Mouse (Mus musculus): ENCODE measurements around the gene Cdk13. TPM values are rescaled to one million over a fixed set of nuclear protein-coding genes. Genes with fewer than 3 reads are reported as not detected.

The Cdk13 gene
- polyA plus RNA-seq, 1 experiment from 2014 or later, result 11.8 TPM

DNA sequence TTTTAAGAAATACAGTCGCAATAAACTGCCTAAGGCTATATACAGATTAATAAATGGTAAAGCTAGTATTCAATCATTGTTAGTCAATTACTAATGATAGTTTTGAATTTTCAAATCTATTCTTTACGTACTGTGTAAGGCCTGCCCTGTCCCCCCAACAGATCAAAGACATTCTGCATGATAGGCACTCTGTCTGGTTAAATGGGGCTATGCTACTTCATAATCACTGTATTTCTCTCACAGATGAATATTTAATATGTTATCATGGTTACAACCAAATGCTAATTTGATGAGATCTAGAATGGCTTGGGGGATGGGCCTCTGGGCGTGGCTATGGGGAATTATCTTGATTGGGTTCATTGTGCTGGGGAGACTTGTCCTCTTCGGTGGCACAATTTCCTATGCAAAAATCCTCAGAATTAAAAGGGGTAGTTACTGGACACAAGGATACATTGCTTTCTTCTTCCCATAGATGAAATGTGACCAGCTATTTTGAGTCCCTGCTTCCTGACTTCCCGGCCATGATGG is 96.0 kb downstream of the Cdk13 start:
- no peaks in the 10 kb centered on the region for H3K9me3 ChIP-seq (replicated peaks; ENCODE audit: control insufficient read depth, low read length, poor library complexity, severe bottlenecking)
- WGBS, result 78% methylated on average over 5 of the region's 5 CpGs
- peak; percentile 21; the same call in 1 of the 2 replicates for ATAC-seq
- no peak overlapping the region for H3K9ac ChIP-seq (ENCODE audit: low read depth, low read length)
- no peak overlapping the region for H3K27ac ChIP-seq (ENCODE audit: low read length)
- no peaks in the 10 kb centered on the region for H3K36me3 ChIP-seq (ENCODE audit: control insufficient read depth, insufficient read depth, low read length)
- no peak overlapping the region for H3K4me3 ChIP-seq (ENCODE audit: low read depth, low read length)
- H3K27me3 ChIP-seq (ENCODE audit: control insufficient read depth, insufficient read depth, low read depth, low read length), result no peaks in the 10 kb centered on the region
- H3K4me1 ChIP-seq (ENCODE audit: control insufficient read depth, insufficient read depth, low read length), result no peaks in the 10 kb centered on the region
- no peak overlapping the region for H3K4me2 ChIP-seq (ENCODE audit: low read length)

DNA sequence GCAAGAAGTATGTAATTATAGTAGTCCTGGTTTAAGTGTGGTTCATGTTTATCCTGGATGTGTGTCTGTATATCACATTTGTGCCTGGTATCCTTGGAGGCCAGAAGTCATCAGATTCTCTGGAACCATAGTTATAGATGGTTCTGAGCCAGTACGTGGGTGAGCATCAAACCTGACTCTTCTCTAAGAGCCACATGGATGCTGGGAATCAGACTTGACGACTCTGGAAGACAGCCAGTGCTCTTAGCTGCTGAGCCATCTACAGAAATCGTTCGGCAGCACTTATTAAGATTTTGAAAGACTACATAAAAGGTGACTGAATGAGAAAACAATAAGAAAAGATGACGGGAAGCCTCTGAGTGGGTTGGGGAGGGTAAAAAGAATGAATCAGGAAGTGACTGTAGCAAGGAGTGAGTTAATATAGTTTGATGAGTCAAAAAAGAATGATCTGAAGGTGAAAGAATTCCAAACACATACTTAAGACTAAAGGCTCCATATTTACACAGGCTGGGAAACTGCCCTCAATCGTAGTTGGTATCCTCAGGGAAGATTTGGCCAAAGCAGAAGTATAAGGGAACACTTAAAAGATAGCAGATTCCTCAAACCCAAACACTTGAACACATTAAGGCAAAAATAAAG is 99.6 kb downstream of the Cdk13 start:
- 87% methylated on average over 6 of the region's 6 CpGs for WGBS

DNA sequence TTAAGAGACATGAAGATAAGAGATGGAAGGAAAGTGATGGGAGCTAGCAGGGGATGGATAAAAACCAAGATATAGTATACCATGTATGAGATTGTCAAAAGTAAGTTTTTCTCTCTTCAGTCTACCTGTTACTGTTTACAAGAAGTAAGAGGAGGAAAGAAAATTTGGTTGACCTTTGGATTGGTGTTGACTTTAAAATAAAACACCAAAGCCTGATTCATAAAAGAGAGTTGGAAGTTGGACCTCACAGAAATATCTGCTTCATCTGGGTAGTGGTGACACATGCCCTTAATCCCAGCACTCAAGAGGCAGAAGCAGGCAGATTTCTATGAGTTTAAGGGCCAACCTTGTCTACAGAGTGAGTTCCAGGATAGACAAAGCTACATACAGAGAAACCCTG is 102.6 kb downstream of the Cdk13 start:
- Histone ChIP-seq H3K27ac (ENCODE audit: low read length) (no peak overlapping the region), H3K4me1 (ENCODE audit: control insufficient read depth, insufficient read depth, low read length) (0 out of 2 replicates have a peak, but pooled peaks cover 4% of the 10 kb centered on the region), H3K9me3 (replicated peaks; ENCODE audit: control insufficient read depth, low read length, poor library complexity, severe bottlenecking) (no peaks in the 10 kb centered on the region), H3K4me2 (ENCODE audit: low read length) (no peak overlapping the region), H3K9ac (ENCODE audit: low read depth, low read length) (no peak overlapping the region), H3K36me3 (ENCODE audit: control insufficient read depth, insufficient read depth, low read length) (no peaks in the 10 kb centered on the region), H3K4me3 (ENCODE audit: low read depth, low read length) (no peak overlapping the region), H3K27me3 (ENCODE audit: control insufficient read depth, insufficient read depth, low read depth, low read length) (no peaks in the 10 kb centered on the region)
- ATAC-seq, result no peak

More for the DNA sequence above, 99.6 kb downstream of the Cdk13 start:
- ATAC-seq, result no peak
- Histone ChIP-seq H3K4me1 (ENCODE audit: control insufficient read depth, insufficient read depth, low read length) (no peaks in the 10 kb centered on the region), H3K36me3 (ENCODE audit: control insufficient read depth, insufficient read depth, low read length) (no peaks in the 10 kb centered on the region), H3K4me2 (ENCODE audit: low read length) (no peak overlapping the region), H3K27ac (ENCODE audit: low read length) (no peak overlapping the region), H3K9me3 (replicated peaks; ENCODE audit: control insufficient read depth, low read length, poor library complexity, severe bottlenecking) (no peaks in the 10 kb centered on the region), H3K27me3 (ENCODE audit: control insufficient read depth, insufficient read depth, low read depth, low read length) (no peaks in the 10 kb centered on the region), H3K4me3 (ENCODE audit: low read depth, low read length) (no peak overlapping the region), H3K9ac (ENCODE audit: low read depth, low read length) (no peak overlapping the region)

DNA sequence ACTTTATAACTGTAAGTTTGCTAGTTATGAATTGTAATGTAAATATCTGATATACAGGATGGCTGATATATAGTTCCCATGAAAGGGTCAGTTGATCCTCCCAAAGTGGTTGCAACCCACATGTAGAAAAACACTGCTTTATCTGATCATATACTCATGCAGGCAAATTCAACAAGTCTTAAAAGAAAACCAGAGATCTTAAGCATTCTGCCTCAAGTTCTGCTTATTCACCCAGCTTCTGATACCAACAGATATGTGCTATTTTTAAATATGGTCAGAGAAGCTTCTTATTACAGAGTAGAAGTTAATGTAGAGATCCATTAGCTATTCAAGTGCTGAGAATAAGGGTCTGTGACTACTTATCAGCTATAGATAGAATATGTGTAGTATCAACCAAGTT is 103.6 kb downstream of the Cdk13 start:
- Histone ChIP-seq H3K9ac (ENCODE audit: low read depth, low read length) (no peak overlapping the region), H3K4me1 (ENCODE audit: control insufficient read depth, insufficient read depth, low read length) (peaks cover 7% of the 10 kb centered on the region; the same call in 1 of the 2 replicates), H3K36me3 (ENCODE audit: control insufficient read depth, insufficient read depth, low read length) (no peaks in the 10 kb centered on the region), H3K9me3 (replicated peaks; ENCODE audit: control insufficient read depth, low read length, poor library complexity, severe bottlenecking) (no peaks in the 10 kb centered on the region), H3K27ac (ENCODE audit: low read length) (no peak overlapping the region), H3K4me2 (ENCODE audit: low read length) (no peak overlapping the region), H3K27me3 (ENCODE audit: control insufficient read depth, insufficient read depth, low read depth, low read length) (no peaks in the 10 kb centered on the region), H3K4me3 (ENCODE audit: low read depth, low read length) (no peak overlapping the region)
- no peak for ATAC-seq

DNA sequence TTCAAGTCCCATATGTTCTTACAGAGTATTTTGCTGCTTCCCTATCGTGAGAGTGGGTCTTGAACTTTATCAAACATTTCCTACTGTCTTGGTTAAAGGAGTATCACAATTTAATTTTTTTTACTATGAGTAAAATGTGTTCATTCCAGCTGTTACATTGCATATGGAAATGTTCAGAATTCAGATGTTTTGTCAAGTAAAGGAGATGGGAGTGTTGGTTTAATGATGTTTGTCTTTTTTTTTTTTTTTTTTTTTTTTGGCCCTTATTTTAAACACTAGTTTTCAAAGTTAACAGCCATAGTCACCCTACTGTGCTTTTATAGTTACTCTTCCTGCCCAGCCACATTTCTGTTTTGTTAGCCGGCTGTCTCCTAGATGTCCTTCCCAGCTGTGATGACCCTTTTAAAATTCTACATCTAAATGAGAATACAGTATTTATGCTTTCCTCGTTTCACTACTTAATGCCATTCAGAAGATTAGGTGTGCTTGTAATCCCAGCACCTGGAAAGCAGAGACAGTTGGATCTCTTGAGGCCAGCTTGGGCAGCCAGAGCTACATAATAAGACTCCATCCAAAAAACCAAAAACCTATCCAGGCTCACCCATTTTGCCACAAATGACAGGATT is 104.7 kb downstream of the Cdk13 start:
- H3K4me1 ChIP-seq (ENCODE audit: control insufficient read depth, insufficient read depth, low read length), result peaks cover 11% of the 10 kb centered on the region
- WGBS, result 70% methylated on average over 3 of the region's 3 CpGs
- no peak for ATAC-seq

DNA sequence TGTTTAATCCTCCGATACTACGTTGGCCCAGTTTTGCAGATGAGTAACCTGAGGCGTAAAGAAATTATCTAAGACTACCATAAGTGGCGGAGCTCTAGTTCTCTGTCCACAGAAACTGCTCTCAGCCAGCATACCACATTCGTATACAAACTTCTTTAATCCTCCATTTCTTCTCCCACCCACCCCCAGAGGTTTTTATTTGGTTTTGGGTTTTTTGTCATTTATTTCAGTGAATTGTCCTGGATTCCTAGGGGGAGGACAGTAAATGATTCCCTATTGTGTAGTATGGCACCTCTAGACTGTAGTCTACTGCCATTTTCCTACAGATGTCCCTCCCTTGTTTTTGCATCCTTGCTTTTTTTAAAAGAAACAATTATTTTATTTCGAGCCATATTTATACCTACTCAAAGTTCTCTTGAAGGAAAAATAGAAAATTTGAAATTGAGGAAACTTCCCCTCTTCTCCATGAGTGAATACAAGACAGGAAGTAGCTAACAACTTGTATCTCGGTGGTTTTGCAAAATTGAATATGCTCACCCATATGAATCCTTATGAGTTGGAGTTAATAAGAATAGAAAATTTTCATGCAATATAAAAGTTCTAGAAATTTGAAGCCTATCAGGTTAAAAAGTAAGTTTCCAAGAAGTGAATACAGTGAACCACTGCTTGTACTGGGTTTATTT is 108.9 kb downstream of the Cdk13 start:
- H3K4me2 ChIP-seq (ENCODE audit: low read length), result peak overlapping the region; percentile 86
- peak overlapping the region; percentile 59 for H3K4me3 ChIP-seq (ENCODE audit: low read depth, low read length)
- ATAC-seq, result no peak
- H3K27ac ChIP-seq (ENCODE audit: low read length), result peak overlapping the region; percentile 94
- no peaks in the 10 kb centered on the region for H3K27me3 ChIP-seq (ENCODE audit: control insufficient read depth, insufficient read depth, low read depth, low read length)
- no peaks in the 10 kb centered on the region for H3K9me3 ChIP-seq (replicated peaks; ENCODE audit: control insufficient read depth, low read length, poor library complexity, severe bottlenecking)
- peak overlapping the region; percentile 75 for H3K9ac ChIP-seq (ENCODE audit: low read depth, low read length)
- no peaks in the 10 kb centered on the region for H3K36me3 ChIP-seq (ENCODE audit: control insufficient read depth, insufficient read depth, low read length)
- H3K4me1 ChIP-seq (ENCODE audit: control insufficient read depth, insufficient read depth, low read length), result peaks cover 11% of the 10 kb centered on the region
- WGBS, result 15% methylated on average over 7 of the region's 7 CpGs

More for the DNA sequence above, 104.7 kb downstream of the Cdk13 start:
- Histone ChIP-seq H3K4me3 (ENCODE audit: low read depth, low read length) (no peak overlapping the region), H3K27me3 (ENCODE audit: control insufficient read depth, insufficient read depth, low read depth, low read length) (no peaks in the 10 kb centered on the region), H3K9me3 (replicated peaks; ENCODE audit: control insufficient read depth, low read length, poor library complexity, severe bottlenecking) (no peaks in the 10 kb centered on the region), H3K4me2 (ENCODE audit: low read length) (no peak overlapping the region), H3K9ac (ENCODE audit: low read depth, low read length) (no peak overlapping the region), H3K27ac (ENCODE audit: low read length) (no peak overlapping the region), H3K36me3 (ENCODE audit: control insufficient read depth, insufficient read depth, low read length) (no peaks in the 10 kb centered on the region)

DNA sequence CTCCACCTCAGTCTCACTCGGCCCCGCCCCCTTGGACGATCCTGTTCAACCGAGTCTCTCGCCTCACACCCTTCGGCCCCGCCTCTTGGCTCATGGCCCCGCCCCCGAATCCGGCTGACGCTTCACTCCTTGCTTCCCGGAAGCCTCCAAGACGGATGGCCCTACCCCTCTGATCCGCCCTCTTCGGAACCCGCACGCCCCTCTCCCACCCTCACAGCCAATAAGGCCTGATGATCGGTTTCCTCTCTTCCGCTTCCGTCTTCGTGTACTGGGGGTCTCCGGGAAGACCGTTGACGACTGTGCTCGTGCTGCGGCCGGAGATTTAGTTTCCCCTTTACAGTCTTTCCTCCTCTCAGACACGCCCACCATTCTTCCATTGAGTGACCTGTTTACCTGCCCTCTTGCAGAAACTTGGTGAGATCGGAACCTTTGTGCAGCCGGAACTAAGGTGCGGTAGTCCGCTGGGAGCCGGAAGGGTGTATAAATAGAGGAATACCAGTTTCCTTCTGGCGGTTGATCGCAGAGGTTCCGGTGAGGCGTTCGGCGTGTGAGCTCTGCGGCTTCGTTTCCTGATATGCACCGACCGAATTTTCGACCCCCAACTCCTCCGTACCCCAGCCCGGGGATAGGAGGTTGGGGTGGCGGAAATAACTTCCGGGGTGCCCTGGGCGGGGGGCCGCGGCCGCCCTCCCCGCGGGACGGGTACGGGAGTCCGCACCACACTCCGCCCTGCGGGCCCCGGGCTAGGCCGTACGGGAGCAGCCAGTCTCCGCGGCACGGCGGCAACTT is 109.8 kb downstream of the Cdk13 start, which contains the start of the genes Mplkip and Sugct:
Mplkip (plus strand) TSS at position 282 of the 789 bp plus-strand sequence.
Sugct (minus strand) TSS at position 643 of the 789 bp plus-strand sequence.
- Histone ChIP-seq H3K9me3 (replicated peaks; ENCODE audit: control insufficient read depth, low read length, poor library complexity, severe bottlenecking) (no peaks in the 10 kb centered on the region), H3K36me3 (ENCODE audit: control insufficient read depth, insufficient read depth, low read length) (no peaks in the 10 kb centered on the region), H3K4me3 (ENCODE audit: low read depth, low read length) (peak within 1 kb of the TSS; percentile 59), H3K4me1 (ENCODE audit: control insufficient read depth, insufficient read depth, low read length) (peaks cover 11% of the 10 kb centered on the region), H3K27me3 (ENCODE audit: control insufficient read depth, insufficient read depth, low read depth, low read length) (no peaks in the 10 kb centered on the region), H3K4me2 (ENCODE audit: low read length) (peak within 1 kb of the TSS; percentile 86), H3K27ac (ENCODE audit: low read length) (peak within 1 kb of the TSS; percentile 94), H3K9ac (ENCODE audit: low read depth, low read length) (peak within 1 kb of the TSS; percentile 75)
- under 1% methylated on average over 66 of the region's 66 CpGs for WGBS
- peak; percentile 100 for ATAC-seq

DNA sequence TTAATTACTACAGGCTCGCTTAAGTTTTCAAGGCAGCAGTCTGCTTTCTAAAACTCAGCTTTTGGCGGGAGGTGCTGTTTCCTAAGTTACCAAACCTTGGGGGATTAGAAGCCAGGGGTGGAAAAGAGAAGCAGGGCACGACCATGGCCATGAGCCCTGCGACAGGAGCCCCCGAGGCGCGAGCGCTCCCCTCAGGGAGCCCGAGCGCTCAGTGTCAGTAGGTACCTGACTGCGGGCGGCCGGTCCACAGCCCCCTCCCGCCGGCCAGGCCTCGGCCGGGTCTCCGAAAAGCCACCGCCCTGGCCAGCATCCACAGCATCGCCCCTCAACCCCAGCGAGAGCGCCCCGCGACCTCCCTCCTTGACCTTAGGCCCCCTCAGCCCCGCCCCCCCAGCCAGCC is 110.5 kb downstream of the Cdk13 start:
- Histone ChIP-seq H3K27me3 (ENCODE audit: control insufficient read depth, insufficient read depth, low read depth, low read length) (no peaks in the 10 kb centered on the region), H3K4me3 (ENCODE audit: low read depth, low read length) (peak overlapping the region; percentile 59), H3K4me2 (ENCODE audit: low read length) (peak overlapping the region; percentile 55), H3K36me3 (ENCODE audit: control insufficient read depth, insufficient read depth, low read length) (no peaks in the 10 kb centered on the region), H3K9me3 (replicated peaks; ENCODE audit: control insufficient read depth, low read length, poor library complexity, severe bottlenecking) (no peaks in the 10 kb centered on the region), H3K4me1 (ENCODE audit: control insufficient read depth, insufficient read depth, low read length) (peaks cover 11% of the 10 kb centered on the region), H3K27ac (ENCODE audit: low read length) (peak overlapping the region; percentile 94), H3K9ac (ENCODE audit: low read depth, low read length) (peak overlapping the region; percentile 70)
- 0% methylated on average over 20 of the region's 25 CpGs for WGBS
- ATAC-seq, result peak; percentile 84
